Mouse (Mus musculus): ENCODE measurements at regions not wholly inside any gene's neighbourhood (a gene's known extent, or its start where the extent isn't known, plus 50 kb on each side); places are given as distances from the start of the nearest gene placed in this dataset.

DNA sequence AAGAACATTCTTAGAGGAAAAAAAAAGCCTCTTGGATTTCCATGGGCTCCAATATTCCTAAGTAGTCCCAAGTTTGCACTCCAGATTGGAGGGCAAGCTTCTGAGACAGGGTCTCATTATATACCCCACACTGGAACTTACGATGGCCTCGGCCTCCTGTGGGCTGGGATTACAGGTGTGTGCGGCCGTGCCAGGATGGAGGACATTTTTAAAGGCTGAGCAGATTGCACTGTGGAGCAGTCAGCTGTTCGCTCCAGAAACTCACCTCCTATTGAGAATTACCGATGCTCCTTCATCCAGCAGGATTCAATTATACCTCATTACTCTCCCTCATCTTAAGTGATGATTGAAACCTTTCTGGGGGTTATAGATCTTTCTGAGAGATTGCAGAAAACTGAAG lies 53.3 kb upstream of the Zc3h12a start:
- ATAC-seq (ENCODE audit: insufficient number of reproducible peaks, insufficient read depth, low FRiP score, low read depth) = no peak
- Histone ChIP-seq H3K27me3 (ENCODE audit: control insufficient read depth, insufficient read depth, low read length) (no peaks in the 10 kb centered on the region), H3K36me3 (ENCODE audit: control insufficient read depth, insufficient read depth, low read length) (no peaks in the 10 kb centered on the region), H3K9ac (ENCODE audit: low read length) (no peak overlapping the region), H3K27ac (replicated peaks in 1 of 2; ENCODE audit: control insufficient read depth in 1 of 2, insufficient read depth in 1 of 2, low read depth in 2 of 2, low read length in 2 of 2) (no peak overlapping the region), H3K9me3 (ENCODE audit: control insufficient read depth, low read length) (no peaks in the 10 kb centered on the region), H3K4me3 (ENCODE audit: control insufficient read depth in 1 of 2, insufficient read depth in 1 of 2, low read depth in 1 of 2, low read length in 2 of 2) (no peak overlapping the region), H3K4me2 (ENCODE audit: low read length) (no peak overlapping the region), H3K4me1 (ENCODE audit: control insufficient read depth in 2 of 2, insufficient read depth in 2 of 2, low read length in 2 of 2) (no peaks in the 10 kb centered on the region)
- WGBS = 79% methylated on average over 6 of the region's 6 CpGs

DNA sequence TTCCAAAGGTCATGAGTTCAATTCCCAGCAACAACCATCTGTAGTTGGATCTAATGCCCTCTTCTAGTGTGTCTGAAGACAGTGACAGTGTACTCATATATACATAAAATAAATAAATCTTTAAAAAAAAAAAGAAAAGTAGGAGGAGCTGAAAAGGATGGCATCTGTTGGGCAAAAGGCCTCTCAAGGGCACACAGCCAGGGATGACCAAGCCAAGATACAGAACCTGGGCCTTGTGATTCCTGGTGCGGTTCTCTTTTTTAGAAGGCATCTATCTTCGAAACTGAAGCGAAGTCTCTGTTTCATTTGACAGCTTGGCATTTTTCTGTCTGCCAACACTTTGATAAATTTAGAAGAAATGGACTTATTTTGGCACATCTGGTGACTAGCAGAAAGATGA lies 50.9 kb upstream of the Zc3h12a start:
- WGBS = 90% methylated on average over 3 of the region's 3 CpGs
- H3K4me1 ChIP-seq (ENCODE audit: control insufficient read depth in 2 of 2, insufficient read depth in 2 of 2, low read length in 2 of 2) = peaks cover 0 to 2% of the 10 kb centered on the region in 2 experiments; a peak in 1 of 4 replicates

DNA sequence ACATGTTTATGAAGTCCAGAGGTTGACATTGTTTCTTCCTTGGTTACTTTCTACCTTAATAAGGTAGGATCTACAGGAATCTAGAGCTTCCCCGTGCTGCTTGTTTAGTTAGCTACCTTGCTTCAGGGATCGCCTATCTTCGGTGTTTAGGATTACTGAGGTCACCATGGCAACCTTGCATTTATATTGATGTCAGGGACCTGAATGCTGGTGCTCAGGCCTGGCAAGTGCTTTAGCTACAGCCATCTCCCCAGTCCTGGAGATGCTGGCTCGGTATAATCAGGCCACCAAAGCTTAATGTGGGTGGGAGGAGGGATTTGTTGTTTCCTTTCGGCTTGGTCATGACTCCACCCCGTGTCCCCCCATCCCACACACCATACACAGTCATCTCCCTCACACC lies 50.0 kb upstream of the Zc3h12a start:
- no peaks in the 10 kb centered on the region for H3K9me3 ChIP-seq (ENCODE audit: control insufficient read depth, low read length)
- no peaks in the 10 kb centered on the region for H3K36me3 ChIP-seq (ENCODE audit: control insufficient read depth, insufficient read depth, low read length)
- no peak overlapping the region for H3K9ac ChIP-seq (ENCODE audit: low read length)
- H3K27me3 ChIP-seq (ENCODE audit: control insufficient read depth, insufficient read depth, low read length) = no peaks in the 10 kb centered on the region
- ATAC-seq (ENCODE audit: insufficient number of reproducible peaks, insufficient read depth, low FRiP score, low read depth) = no peak
- WGBS = 64% methylated on average over 6 of the region's 6 CpGs
- no peak overlapping the region for H3K27ac ChIP-seq (replicated peaks in 1 of 2; ENCODE audit: control insufficient read depth in 1 of 2, insufficient read depth in 1 of 2, low read depth in 2 of 2, low read length in 2 of 2)
- H3K4me3 ChIP-seq (ENCODE audit: control insufficient read depth in 1 of 2, insufficient read depth in 1 of 2, low read depth in 1 of 2, low read length in 2 of 2) = no peak overlapping the region
- peaks cover 0 to 2% of the 10 kb centered on the region in 2 experiments; a peak in 1 of 4 replicates for H3K4me1 ChIP-seq (ENCODE audit: control insufficient read depth in 2 of 2, insufficient read depth in 2 of 2, low read length in 2 of 2)
- no peak overlapping the region for H3K4me2 ChIP-seq (ENCODE audit: low read length)

More for the DNA sequence above, 50.9 kb upstream of the Zc3h12a start:
- Histone ChIP-seq H3K9me3 (ENCODE audit: control insufficient read depth, low read length) (no peaks in the 10 kb centered on the region), H3K4me2 (ENCODE audit: low read length) (no peak overlapping the region), H3K4me3 (ENCODE audit: control insufficient read depth in 1 of 2, insufficient read depth in 1 of 2, low read depth in 1 of 2, low read length in 2 of 2) (no peak overlapping the region), H3K27me3 (ENCODE audit: control insufficient read depth, insufficient read depth, low read length) (no peaks in the 10 kb centered on the region), H3K27ac (replicated peaks in 1 of 2; ENCODE audit: control insufficient read depth in 1 of 2, insufficient read depth in 1 of 2, low read depth in 2 of 2, low read length in 2 of 2) (no peak overlapping the region), H3K36me3 (ENCODE audit: control insufficient read depth, insufficient read depth, low read length) (no peaks in the 10 kb centered on the region), H3K9ac (ENCODE audit: low read length) (no peak overlapping the region)
- ATAC-seq (ENCODE audit: insufficient number of reproducible peaks, insufficient read depth, low FRiP score, low read depth) = no peak
